Mouse (Mus musculus) right cerebral cortex, postnatal 10 days (tissue): ENCODE measurements at regions not wholly inside any gene's neighbourhood (a gene's known extent, or its start where the extent isn't known, plus 50 kb on each side); places are given as distances from the start of the nearest gene placed in this dataset.

Experiments used
- DNase-seq, 2 experiments: peaks; one replicate each; pipeline ENCODE4 v3.0.0; 2021; ENCODE audit warnings: low spot score in 2 of 2

DNA sequence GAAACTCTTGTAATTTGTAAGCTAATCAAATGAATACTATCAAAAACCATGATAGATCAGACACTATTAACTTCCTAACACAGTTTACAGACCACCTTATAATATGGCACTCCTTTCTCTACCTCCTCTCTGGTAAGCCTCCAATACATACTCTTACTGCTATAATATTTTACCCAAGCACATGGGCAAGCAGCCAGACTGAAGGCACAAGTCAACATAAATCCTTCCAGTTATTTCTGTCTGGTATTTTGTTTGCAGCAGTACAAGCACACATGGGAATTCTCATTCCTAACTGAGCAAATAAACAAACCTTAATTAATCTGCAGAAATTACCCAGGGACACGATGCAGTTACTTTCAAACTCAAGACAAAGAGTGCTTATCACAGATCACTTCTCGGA lies 210.7 kb upstream of the Zc3h12c start:
- DNase-seq, result no peak

DNA sequence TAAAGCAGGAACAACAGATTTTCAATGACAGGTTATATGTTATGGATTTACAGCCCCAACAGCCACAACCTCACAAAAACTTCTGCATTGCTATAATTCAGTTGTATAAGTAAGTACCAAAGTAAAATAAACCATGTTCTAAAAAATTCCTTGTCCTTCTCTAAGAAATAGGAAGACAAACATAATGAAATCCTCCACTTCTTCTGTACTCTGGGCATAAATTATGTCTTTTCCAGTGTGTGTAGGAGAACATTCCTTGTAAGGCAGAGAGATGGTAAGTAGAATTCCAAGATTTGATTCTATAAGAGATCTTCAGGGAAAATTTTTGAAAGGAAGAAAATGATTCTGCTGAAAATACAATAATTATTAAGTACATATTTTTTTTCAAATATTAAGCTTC lies 209.4 kb upstream of the Zc3h12c start:
- no peak for DNase-seq

GRCm38 (mm10) chr9:52376914-52377313 lies 208.5 kb upstream of the Zc3h12c start:
- DNase-seq, result no peak

GRCm38 (mm10) chr9:52371296-52371695 lies 202.9 kb upstream of the Zc3h12c start:
- no peak for DNase-seq

DNA sequence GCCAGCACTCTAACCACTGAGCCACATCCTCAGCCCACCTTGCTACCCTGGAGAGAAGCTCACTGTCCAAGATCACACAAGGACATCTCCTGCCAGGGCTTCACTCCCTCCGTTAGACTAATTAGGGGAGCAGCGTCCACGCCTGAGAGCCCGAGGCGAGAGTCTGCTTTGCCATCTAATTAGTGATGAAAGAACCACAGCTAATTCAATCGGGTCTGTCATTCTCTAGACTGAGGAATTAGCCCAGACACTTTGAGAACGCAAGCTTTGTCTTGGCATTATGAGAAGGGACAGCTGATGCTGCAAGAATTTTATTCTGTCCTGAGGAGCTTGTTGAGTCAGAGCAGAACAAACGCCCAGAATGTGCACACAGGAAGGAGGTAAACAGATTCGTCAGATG lies 200.5 kb upstream of the Zc3h12c start:
- DNase-seq, result peak in 1 of 2 experiments; percentile 28

GRCm38 (mm10) chr9:52368080-52368479 lies 199.7 kb upstream of the Zc3h12c start:
- DNase-seq, result no peak

- no peak for DNase-seq
These were observed 197.7 kb upstream of the Zc3h12c start for GRCm38 (mm10) chr9:52366046-52366445.

DNA sequence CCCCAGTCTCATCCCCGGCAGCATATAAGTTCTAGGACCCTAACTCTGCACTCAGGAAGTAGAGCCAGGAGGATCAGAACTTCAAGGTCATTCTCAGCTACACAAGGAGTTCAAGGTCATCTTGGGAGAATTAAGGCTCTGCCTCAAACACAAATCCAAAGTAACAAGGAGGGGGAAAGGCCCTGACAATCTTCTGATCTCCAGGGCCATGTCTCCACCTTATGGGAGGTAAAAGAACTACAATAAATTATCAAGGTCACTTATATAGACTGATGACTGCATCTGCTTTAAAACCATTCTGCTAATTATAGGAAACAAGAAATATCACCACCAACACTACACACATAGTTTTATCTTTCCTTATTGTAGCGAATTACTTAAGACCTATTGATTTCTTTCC lies 193.2 kb upstream of the Zc3h12c start:
- DNase-seq, result no peak

DNA sequence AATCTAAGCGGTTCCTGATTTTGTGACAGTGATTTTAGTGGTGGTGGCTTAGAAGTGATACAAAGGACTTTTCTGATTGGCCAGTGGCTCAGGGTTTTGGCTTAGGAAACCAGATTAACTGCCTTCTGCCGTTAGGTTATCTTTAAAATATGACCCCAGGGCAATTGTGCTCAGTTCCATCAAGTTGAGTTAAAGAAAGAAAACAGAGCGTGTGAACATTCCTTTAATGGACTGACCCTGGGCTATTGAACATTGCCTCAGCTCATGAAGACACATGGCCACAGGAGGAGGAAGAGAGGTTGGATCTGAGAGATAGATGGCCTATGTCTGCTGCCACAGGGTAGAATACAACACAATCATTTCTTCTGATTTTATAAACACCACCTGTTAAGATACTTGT lies 191.0 kb upstream of the Zc3h12c start:
- no peak for DNase-seq

DNA sequence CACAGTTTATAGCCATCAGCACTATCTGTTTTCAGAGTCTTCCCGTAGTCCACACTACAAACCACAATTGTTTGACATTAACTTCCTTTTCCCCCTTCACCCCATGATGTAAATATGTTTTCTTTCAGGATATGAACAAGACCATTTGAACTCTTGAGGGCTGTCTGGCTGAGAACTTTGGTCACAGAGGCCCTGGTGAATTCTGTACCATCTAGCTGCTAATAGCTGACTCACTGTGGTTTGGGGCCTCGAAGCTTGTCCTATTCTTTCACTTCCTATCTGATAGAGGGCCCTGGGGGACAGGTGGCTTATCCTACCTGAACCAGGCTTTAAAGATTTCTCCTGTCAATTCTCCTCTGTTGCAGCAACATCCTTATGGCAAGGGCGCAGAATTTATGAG lies 188.2 kb upstream of the Zc3h12c start:
- no peak for DNase-seq

DNA sequence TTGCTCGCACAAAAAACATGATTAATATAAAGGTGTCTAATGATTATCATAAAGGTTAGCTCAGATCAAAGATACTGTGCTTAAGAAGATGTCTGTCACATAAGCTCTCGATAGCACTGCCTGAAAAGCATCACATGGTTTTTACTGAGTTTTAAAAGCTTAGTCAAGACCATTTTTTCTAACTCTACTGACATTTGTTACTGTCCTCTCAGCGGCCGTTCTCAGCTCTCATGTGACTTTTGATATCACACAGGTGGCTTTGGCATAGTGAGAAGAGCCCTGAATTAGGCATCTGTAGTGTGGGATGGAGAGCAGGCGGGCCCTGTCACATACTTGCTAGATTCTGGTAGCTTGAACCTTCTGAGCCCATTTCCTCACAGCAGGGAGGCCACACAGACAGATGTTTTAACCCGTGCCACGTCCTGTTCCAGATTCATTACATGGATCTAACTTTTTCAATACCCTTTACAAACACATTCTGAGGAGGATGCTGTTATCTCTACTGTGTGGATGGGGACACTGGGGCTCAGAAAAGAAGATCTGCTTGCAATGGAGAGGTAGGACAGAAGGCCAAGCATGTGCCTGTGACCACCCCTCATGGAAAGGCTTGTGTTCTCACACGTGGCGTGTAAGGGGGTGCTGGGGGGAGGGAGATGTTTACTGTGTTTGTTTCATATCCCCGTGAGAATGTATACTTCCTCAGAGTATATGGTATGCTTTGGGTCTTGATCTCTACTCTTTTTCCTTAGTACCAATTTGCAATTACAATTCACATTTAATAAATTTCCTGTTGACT lies 187.0 kb upstream of the Zc3h12c start:
- no peak for DNase-seq

GRCm38 (mm10) chr9:52348536-52349527 lies 180.5 kb upstream of the Zc3h12c start:
- no peak for DNase-seq

DNA sequence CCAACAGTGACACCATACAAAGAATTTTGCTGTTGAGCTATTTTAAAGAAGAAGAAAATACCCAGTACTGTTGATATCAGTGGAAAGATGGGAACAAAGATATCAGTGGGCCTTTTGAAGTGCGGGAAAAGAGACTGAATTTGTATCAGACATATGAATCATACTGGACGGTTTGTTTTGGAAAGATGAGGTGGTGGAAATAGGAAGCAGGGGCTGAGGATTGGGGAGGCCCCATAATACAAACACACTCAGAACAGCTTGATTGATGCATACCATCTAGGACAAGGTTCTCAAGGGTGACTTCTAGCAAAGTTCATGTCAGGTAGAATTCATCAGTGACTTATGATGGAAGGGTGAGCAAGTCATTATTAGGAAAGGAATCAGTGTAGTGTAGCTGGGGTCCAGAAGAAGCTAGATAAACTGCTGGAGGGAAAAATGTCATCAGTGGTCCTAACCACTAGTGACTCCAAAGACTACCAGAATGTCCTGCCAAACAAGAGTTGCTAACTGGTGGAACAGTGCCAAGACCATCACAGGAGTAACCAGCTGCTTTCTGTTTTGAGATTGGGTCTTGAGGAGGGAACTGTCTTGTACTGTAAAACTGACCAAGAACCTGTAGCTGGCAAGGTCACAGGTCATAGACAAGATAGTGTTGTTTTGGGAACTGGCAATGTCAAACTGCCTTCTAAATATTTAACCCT lies 176.0 kb upstream of the Zc3h12c start:
- DNase-seq, result no peak

DNA sequence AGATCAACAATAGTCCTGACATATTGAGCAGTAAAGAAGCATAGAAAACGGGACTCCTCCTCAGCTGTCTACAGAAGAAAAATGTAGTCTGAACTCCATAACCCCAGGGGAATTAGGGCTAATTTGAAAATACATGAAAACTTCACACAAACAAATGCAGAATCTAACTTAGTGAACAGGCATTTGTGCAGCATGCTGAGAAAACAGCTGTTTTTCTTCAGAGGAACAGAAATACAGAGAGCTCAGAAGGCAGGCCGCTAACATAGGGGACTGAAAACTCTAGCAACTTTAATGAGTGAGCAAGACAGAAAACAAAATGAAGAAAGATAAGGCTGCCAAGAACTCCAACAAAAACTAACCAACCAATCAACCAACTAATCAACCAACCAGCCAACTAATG lies 172.7 kb upstream of the Zc3h12c start:
- no peak for DNase-seq

GRCm38 (mm10) chr9:52337786-52338322 lies 169.5 kb upstream of the Zc3h12c start:
- DNase-seq, result no peak

DNA sequence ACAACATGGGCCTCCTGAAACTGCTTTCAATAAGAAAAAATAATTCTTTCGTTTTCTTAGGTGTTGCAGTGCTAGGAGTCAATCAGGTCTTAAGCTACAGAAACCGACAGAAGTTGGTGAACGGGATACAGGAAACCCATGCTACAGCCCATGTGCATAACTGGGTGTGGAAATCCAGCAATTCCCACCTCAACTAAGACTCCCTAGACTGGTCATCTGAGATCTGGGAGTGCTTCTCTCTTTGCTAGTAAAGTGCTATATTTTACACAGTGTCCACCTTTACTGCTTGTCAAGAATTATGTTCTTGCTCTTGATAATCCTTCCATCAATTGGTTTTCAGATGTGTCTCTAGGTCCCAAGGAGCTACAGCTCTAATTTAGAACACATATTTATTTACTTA lies 166.4 kb upstream of the Zc3h12c start:
- no peak for DNase-seq

DNA sequence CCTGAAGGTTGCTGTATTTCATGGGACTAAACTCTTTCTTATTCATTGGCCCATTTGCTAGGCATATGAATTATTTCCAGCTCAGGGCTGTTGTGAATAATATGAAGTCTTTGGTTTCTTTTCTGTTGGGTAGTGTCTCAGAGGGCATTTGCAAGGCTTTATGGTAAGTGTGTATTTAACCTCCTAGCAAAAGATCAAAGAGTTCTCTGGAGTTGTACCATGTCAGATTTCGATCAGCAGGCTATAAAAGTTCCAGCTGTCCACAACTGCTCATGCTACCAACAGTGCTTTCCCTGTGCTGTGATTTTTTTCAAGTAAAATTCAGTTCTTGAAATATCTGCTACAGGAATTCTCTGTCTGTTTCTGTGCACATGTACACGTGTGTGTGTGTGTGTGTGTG lies 165.5 kb upstream of the Zc3h12c start:
- no peak for DNase-seq

- no peak for DNase-seq
These were observed 163.4 kb upstream of the Zc3h12c start for GRCm38 (mm10) chr9:52331748-52332147.

GRCm38 (mm10) chr9:52330652-52331051 lies 162.3 kb upstream of the Zc3h12c start:
- DNase-seq, result no peak

- DNase-seq, result no peak
These were observed 156.0 kb upstream of the Zc3h12c start for GRCm38 (mm10) chr9:52324347-52324746.

- no peak for DNase-seq
These were observed 155.4 kb upstream of the Zc3h12c start for GRCm38 (mm10) chr9:52323757-52324156.

GRCm38 (mm10) chr9:52323226-52323625 lies 154.9 kb upstream of the Zc3h12c start:
- no peak for DNase-seq
